Mouse (Mus musculus) duodenum, adult 2 months (tissue): ENCODE data around the gene Cd300ld2. TPM values are rescaled to one million over a fixed set of nuclear protein-coding genes. Genes with fewer than 3 reads are reported as not detected.

Experiments used
- polyA plus RNA-seq: library from polyadenylated mRNA; depleted of rRNA; stranded (reverse); fragments of >200 nt; gene quantifications from 2 replicates; pipeline ENCODE4 v1.2.3, GENCODE M21; 2012; ENCODE audit warnings: low replicate concordance; rRNA removed

Gene Cd300ld2
- 0.11 TPM in 1 of 2 replicates, not detected in the other for polyA plus RNA-seq

GRCm38 (mm10) chr11:115016093-115016492 is at the start of gene Cd300ld2:
Gene Cd300ld2 (minus strand): TSS chr11:115016193.

DNA sequence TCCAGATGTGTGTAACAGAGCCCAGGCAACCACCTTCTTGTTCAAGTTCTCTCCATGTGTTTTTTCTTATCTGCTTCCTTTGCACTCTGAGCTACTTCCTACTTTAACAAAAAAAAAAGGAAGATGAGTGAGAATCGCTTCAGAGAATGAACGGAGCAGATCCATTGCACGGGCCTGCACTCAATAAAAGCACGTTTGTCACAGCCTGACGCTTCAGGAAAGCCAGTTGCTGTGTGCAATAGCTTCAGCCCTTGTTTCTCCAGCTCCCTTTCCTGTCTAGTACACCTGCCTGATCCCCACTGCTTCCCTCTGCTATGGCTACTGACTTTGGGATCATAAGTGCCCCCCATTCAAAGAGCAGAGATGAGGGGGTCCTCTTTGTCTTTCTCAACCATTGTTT is 46.1 kb upstream of the Cd300ld2 start, which contains the start of gene Cd300e:
TSS of gene Cd300e (minus strand) at position 101 of the 400 bp plus-strand sequence.

GRCm38 (mm10) chr11:115048259-115048658 is 32.3 kb upstream of the Cd300ld2 start, which contains the start of gene Cd300ld3:
Gene Cd300ld3 (minus strand): TSS chr11:115048409.

GRCm38 (mm10) chr11:115037669-115038068 is 21.7 kb upstream of the Cd300ld2 start, which contains the start of gene Cd300ld5:
Gene Cd300ld5 (minus strand): TSS chr11:115037769.

GRCm38 (mm10) chr11:115026912-115027311 is 10.9 kb upstream of the Cd300ld2 start, which contains the start of gene Cd300ld4:
Gene Cd300ld4 (minus strand): TSS chr11:115027012.

GRCm38 (mm10) chr11:115001474-115002040 is 14.4 kb downstream of the Cd300ld2 start, which contains the start of gene Cd300c2:
Gene Cd300c2 (minus strand): TSS chr11:115001880.

GRCm38 (mm10) chr11:114989793-114990192 is 26.2 kb downstream of the Cd300ld2 start, which contains the start of gene Cd300ld:
Gene Cd300ld (minus strand): TSS chr11:114989922.

GRCm38 (mm10) chr11:114968752-114969207 is 47.2 kb downstream of the Cd300ld2 start, which contains the start of gene Cd300c:
Gene Cd300c (minus strand): TSS chr11:114969157.

Other genes starting within 250 kb of the Cd300ld2 start
- gene Btbd17, start 220.2 kb downstream of the Cd300ld2 start, polyA plus RNA-seq, result 0.49 and 0.71 TPM in 2 replicates
- gene Gpr142, start 217.3 kb downstream of the Cd300ld2 start, polyA plus RNA-seq, result 0.25 and 0.57 TPM in 2 replicates
- 2.5 and 4.5 TPM in 2 replicates for gene Gprc5c, start 165.0 kb downstream of the Cd300ld2 start, polyA plus RNA-seq
- 0.70 and 0.88 TPM in 2 replicates for gene Cd300a, start 126.2 kb downstream of the Cd300ld2 start, polyA plus RNA-seq
- 0.16 and 0.24 TPM in 2 replicates for gene Cd300lb, start 81.8 kb downstream of the Cd300ld2 start, polyA plus RNA-seq
- 0.18 and 0.83 TPM in 2 replicates for gene Cd300c, start 47.0 kb downstream of the Cd300ld2 start, polyA plus RNA-seq
- gene Cd300ld, start 26.3 kb downstream of the Cd300ld2 start, polyA plus RNA-seq, result 0.42 and 0.97 TPM in 2 replicates
- gene Cd300c2, start 14.3 kb downstream of the Cd300ld2 start, polyA plus RNA-seq, result 2.5 and 4.4 TPM in 2 replicates
- gene Cd300ld4, start 10.8 kb upstream of the Cd300ld2 start, polyA plus RNA-seq, result not detected in 2 replicates
- gene Cd300ld5, start 21.6 kb upstream of the Cd300ld2 start, polyA plus RNA-seq, result 0.27 TPM in 1 of 2 replicates, not detected in the other
- gene Cd300ld3, start 32.2 kb upstream of the Cd300ld2 start, polyA plus RNA-seq, result 1.4 and 2.6 TPM in 2 replicates
- 0.13 TPM in 2 replicates for gene Cd300e, start 46.0 kb upstream of the Cd300ld2 start, polyA plus RNA-seq
- gene Rab37, start 75.2 kb upstream of the Cd300ld2 start, polyA plus RNA-seq, result 0.55 and 2.2 TPM in 2 replicates
- 4.5 and 5.2 TPM in 2 replicates for gene Cd300lf, start 117.8 kb upstream of the Cd300ld2 start, polyA plus RNA-seq
- gene Slc9a3r1, start 147.1 kb upstream of the Cd300ld2 start, polyA plus RNA-seq, result 239 and 866 TPM in 2 replicates
- gene Tmem104, start 171.3 kb upstream of the Cd300ld2 start, polyA plus RNA-seq, result 12.2 and 17.0 TPM in 2 replicates
- 17.4 and 27.6 TPM in 2 replicates for gene Nat9, start 171.7 kb upstream of the Cd300ld2 start, polyA plus RNA-seq